Mouse (Mus musculus) liver, postnatal 0 days (tissue): ENCODE results near the gene Zfp148.

Experiments
- CTCF ChIP-seq: sonication (generic); IDR thresholded peaks from 2 replicates; pipeline ENCODE4 v1.5.1; 2016; ENCODE audit warnings: antibody characterized with exemption, low read depth
- EP300 ChIP-seq: IDR thresholded peaks from 2 replicates; pipeline ENCODE4 v1.6.1; 2016; ENCODE audit warnings: antibody characterized with exemption, low read depth, mild to moderate bottlenecking

DNA sequence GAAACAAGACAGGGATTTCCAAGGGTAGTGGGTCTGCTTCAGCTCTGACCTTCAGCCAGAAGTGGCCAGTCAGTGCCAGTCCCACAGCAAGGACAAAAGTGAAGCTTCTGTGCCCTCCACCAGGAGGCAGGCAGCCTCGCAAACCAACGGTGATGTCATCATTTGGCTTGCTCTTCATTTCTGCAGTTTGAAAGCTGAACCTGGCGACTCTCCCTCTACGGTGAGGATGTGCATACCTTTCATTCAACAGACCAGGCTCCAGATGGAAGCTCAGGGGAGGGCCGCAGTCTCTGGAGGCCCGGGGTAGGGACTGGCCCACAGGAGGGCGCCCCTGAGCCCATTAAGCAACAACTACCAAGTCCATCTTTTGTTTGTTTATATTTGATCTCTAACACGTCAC, 43.5 kb upstream of the Zfp148 start:
- peak; percentile 76 for TF ChIP-seq CTCF
- no peak for TF ChIP-seq EP300
